Mouse (Mus musculus): ENCODE data around the gene Clcn1. TPM values are rescaled to one million over a fixed set of nuclear protein-coding genes. Genes with fewer than 3 reads are reported as not detected.
A peak's percentile ranks its signal among the peaks of the same experiment; 100 is the strongest.

Gene Clcn1
- polyA plus RNA-seq, 1 experiment from 2014 or later = 0.73 TPM

GRCm38 (mm10) chr6:42261524-42262170 lies 24.8 kb upstream of the Clcn1 start, which contains the start of gene Tmem139:
TSS of gene Tmem139 (plus strand) at chr6:42261970.
- ATAC-seq (ENCODE audit: insufficient number of reproducible peaks, low FRiP score) = no peak
- Histone ChIP-seq H3K4me3 (peak within 1 kb of the TSS; percentile 30), H3K36me3 (no peaks in the 10 kb centered on the region), H3K4me2 (peak within 1 kb of the TSS; percentile 61), H3K4me1 (replicated peaks) (peaks cover 9% of the 10 kb centered on the region; the same call in 1 of the 2 replicates), H3K27ac (ENCODE audit: poor library complexity, severe bottlenecking) (no peak within 1 kb of the TSS), H3K9me3 (replicated peaks) (no peaks in the 10 kb centered on the region), H3K27me3 (replicated peaks) (peaks cover 3% of the 10 kb centered on the region; the same call in 1 of the 2 replicates), H3K9ac (peak within 1 kb of the TSS; percentile 33; the same call in 1 of the 2 replicates)
- WGBS = 17% methylated on average over 20 of the region's 20 CpGs

GRCm38 (mm10) chr6:42264626-42265312 lies 21.7 kb upstream of the Clcn1 start, which contains the start of gene Casp2:
TSS of gene Casp2 (plus strand) at chr6:42264985.
- H3K27ac ChIP-seq (ENCODE audit: poor library complexity, severe bottlenecking) = peak within 1 kb of the TSS; percentile 89
- peak within 1 kb of the TSS; percentile 88 for H3K4me3 ChIP-seq
- H3K4me1 ChIP-seq (replicated peaks) = peaks cover 13% of the 10 kb centered on the region
- peak within 1 kb of the TSS; percentile 92 for H3K4me2 ChIP-seq
- 1% methylated on average over 51 of the region's 51 CpGs for WGBS
- peaks cover 26% of the 10 kb centered on the region for H3K36me3 ChIP-seq
- peak within 1 kb of the TSS; percentile 93 for H3K9ac ChIP-seq
- peak; percentile 99 for ATAC-seq (ENCODE audit: insufficient number of reproducible peaks, low FRiP score)
- H3K27me3 ChIP-seq (replicated peaks) = peaks cover 3% of the 10 kb centered on the region; the same call in 1 of the 2 replicates
- H3K9me3 ChIP-seq (replicated peaks) = no peaks in the 10 kb centered on the region

- Histone ChIP-seq H3K27me3 (replicated peaks) (peaks cover 3% of the 10 kb centered on the region; the same call in 1 of the 2 replicates), H3K36me3 (peaks cover 32% of the 10 kb centered on the region), H3K4me1 (replicated peaks) (peaks cover 18% of the 10 kb centered on the region), H3K27ac (ENCODE audit: poor library complexity, severe bottlenecking) (peak overlapping the region; percentile 89), H3K4me2 (peak overlapping the region; percentile 92), H3K4me3 (peak overlapping the region; percentile 88), H3K9me3 (replicated peaks) (no peaks in the 10 kb centered on the region), H3K9ac (peak overlapping the region; percentile 93)
- WGBS = under 1% methylated on average over 21 of the region's 21 CpGs
- ATAC-seq (ENCODE audit: insufficient number of reproducible peaks, low FRiP score) = no peak
These were observed 20.8 kb upstream of the Clcn1 start for GRCm38 (mm10) chr6:42265391-42266330.

GRCm38 (mm10) chr6:42270817-42271216 lies 15.7 kb upstream of the Clcn1 start:
- H3K36me3 ChIP-seq = peaks cover 64% of the 10 kb centered on the region
- no peaks in the 10 kb centered on the region for H3K9me3 ChIP-seq (replicated peaks)
- no peak overlapping the region for H3K4me3 ChIP-seq
- H3K27ac ChIP-seq (ENCODE audit: poor library complexity, severe bottlenecking) = no peak overlapping the region
- peaks cover 12% of the 10 kb centered on the region for H3K4me1 ChIP-seq (replicated peaks)
- ATAC-seq (ENCODE audit: insufficient number of reproducible peaks, low FRiP score) = peak; percentile 18; the same call in 1 of the 2 replicates
- no peak overlapping the region for H3K9ac ChIP-seq
- no peaks in the 10 kb centered on the region for H3K27me3 ChIP-seq (replicated peaks)
- no peak overlapping the region for H3K4me2 ChIP-seq

- H3K4me2 ChIP-seq = no peak overlapping the region
- H3K9ac ChIP-seq = no peak overlapping the region
- no peaks in the 10 kb centered on the region for H3K4me1 ChIP-seq (replicated peaks)
- peaks cover 81% of the 10 kb centered on the region for H3K36me3 ChIP-seq
- 69% methylated on average over 2 of the region's 2 CpGs for WGBS
- no peak for ATAC-seq (ENCODE audit: insufficient number of reproducible peaks, low FRiP score)
- H3K9me3 ChIP-seq (replicated peaks) = no peaks in the 10 kb centered on the region
- no peaks in the 10 kb centered on the region for H3K27me3 ChIP-seq (replicated peaks)
- no peak overlapping the region for H3K27ac ChIP-seq (ENCODE audit: poor library complexity, severe bottlenecking)
- H3K4me3 ChIP-seq = no peak overlapping the region
These were observed 10.3 kb upstream of the Clcn1 start for GRCm38 (mm10) chr6:42276151-42276550.

- H3K9ac ChIP-seq = no peak overlapping the region
- no peak for ATAC-seq (ENCODE audit: insufficient number of reproducible peaks, low FRiP score)
- H3K27me3 ChIP-seq (replicated peaks) = no peaks in the 10 kb centered on the region
- H3K4me2 ChIP-seq = no peak overlapping the region
- H3K36me3 ChIP-seq = peaks cover 52% of the 10 kb centered on the region
- 50% methylated on average over 5 of the region's 5 CpGs for WGBS
- peaks cover 11% of the 10 kb centered on the region for H3K4me1 ChIP-seq (replicated peaks)
- H3K9me3 ChIP-seq (replicated peaks) = no peaks in the 10 kb centered on the region
- H3K27ac ChIP-seq (ENCODE audit: poor library complexity, severe bottlenecking) = peak overlapping the region; percentile 21; the same call in 1 of the 2 replicates
- no peak overlapping the region for H3K4me3 ChIP-seq
These were observed 3.5 kb upstream of the Clcn1 start for GRCm38 (mm10) chr6:42282865-42283528.

- H3K4me3 ChIP-seq = no peak overlapping the region
- no peaks in the 10 kb centered on the region for H3K9me3 ChIP-seq (replicated peaks)
These were observed 1.1 kb downstream of the Clcn1 start for GRCm38 (mm10) chr6:42287562-42287961.

GRCm38 (mm10) chr6:42293327-42293726 lies 6.8 kb downstream of the Clcn1 start:
- H3K9ac ChIP-seq = no peak overlapping the region
- no peaks in the 10 kb centered on the region for H3K9me3 ChIP-seq (replicated peaks)
- H3K27ac ChIP-seq (ENCODE audit: poor library complexity, severe bottlenecking) = no peak overlapping the region
- H3K4me1 ChIP-seq (replicated peaks) = peaks cover 14% of the 10 kb centered on the region
- 84% methylated on average over 6 of the region's 6 CpGs for WGBS
- ATAC-seq (ENCODE audit: insufficient number of reproducible peaks, low FRiP score) = no peak
- H3K36me3 ChIP-seq = peaks cover 18% of the 10 kb centered on the region
- no peaks in the 10 kb centered on the region for H3K27me3 ChIP-seq (replicated peaks)
- H3K4me2 ChIP-seq = no peak overlapping the region
- H3K4me3 ChIP-seq = no peak overlapping the region

More at GRCm38 (mm10) chr6:42287562-42287961, 1.1 kb downstream of the Clcn1 start:
- H3K36me3 ChIP-seq = peaks cover 25% of the 10 kb centered on the region
- no peak for ATAC-seq (ENCODE audit: insufficient number of reproducible peaks, low FRiP score)
- H3K27me3 ChIP-seq (replicated peaks) = no peaks in the 10 kb centered on the region
- no peak overlapping the region for H3K9ac ChIP-seq
- H3K4me2 ChIP-seq = no peak overlapping the region
- no peak overlapping the region for H3K27ac ChIP-seq (ENCODE audit: poor library complexity, severe bottlenecking)
- peaks cover 11% of the 10 kb centered on the region for H3K4me1 ChIP-seq (replicated peaks)

GRCm38 (mm10) chr6:42295549-42296094 lies 9.1 kb downstream of the Clcn1 start:
- Histone ChIP-seq H3K4me1 (replicated peaks) (peaks cover 14% of the 10 kb centered on the region), H3K27ac (ENCODE audit: poor library complexity, severe bottlenecking) (no peak overlapping the region), H3K9ac (no peak overlapping the region), H3K36me3 (peaks cover 28% of the 10 kb centered on the region), H3K27me3 (replicated peaks) (no peaks in the 10 kb centered on the region), H3K4me2 (no peak overlapping the region), H3K9me3 (replicated peaks) (no peaks in the 10 kb centered on the region), H3K4me3 (no peak overlapping the region)
- peak; percentile 71; the same call in 1 of the 2 replicates for ATAC-seq (ENCODE audit: insufficient number of reproducible peaks, low FRiP score)
- whole genome bisulfite sequencing = 59% methylated on average over 3 of the region's 3 CpGs

- Histone ChIP-seq H3K27me3 (replicated peaks) (no peaks in the 10 kb centered on the region), H3K36me3 (peaks cover 24% of the 10 kb centered on the region), H3K4me1 (replicated peaks) (peaks cover 14% of the 10 kb centered on the region), H3K9me3 (replicated peaks) (no peaks in the 10 kb centered on the region), H3K9ac (no peak overlapping the region), H3K4me3 (no peak overlapping the region), H3K27ac (ENCODE audit: poor library complexity, severe bottlenecking) (no peak overlapping the region), H3K4me2 (no peak overlapping the region)
- 83% methylated on average over 5 of the region's 5 CpGs for WGBS
- ATAC-seq (ENCODE audit: insufficient number of reproducible peaks, low FRiP score) = no peak
These were observed 12.9 kb downstream of the Clcn1 start for GRCm38 (mm10) chr6:42299362-42299761.

All from heart, embryonic 12.5 days (tissue).